10 mouse cellular contexts compared by ENCODE assay signal in the genomic region with DNA sequence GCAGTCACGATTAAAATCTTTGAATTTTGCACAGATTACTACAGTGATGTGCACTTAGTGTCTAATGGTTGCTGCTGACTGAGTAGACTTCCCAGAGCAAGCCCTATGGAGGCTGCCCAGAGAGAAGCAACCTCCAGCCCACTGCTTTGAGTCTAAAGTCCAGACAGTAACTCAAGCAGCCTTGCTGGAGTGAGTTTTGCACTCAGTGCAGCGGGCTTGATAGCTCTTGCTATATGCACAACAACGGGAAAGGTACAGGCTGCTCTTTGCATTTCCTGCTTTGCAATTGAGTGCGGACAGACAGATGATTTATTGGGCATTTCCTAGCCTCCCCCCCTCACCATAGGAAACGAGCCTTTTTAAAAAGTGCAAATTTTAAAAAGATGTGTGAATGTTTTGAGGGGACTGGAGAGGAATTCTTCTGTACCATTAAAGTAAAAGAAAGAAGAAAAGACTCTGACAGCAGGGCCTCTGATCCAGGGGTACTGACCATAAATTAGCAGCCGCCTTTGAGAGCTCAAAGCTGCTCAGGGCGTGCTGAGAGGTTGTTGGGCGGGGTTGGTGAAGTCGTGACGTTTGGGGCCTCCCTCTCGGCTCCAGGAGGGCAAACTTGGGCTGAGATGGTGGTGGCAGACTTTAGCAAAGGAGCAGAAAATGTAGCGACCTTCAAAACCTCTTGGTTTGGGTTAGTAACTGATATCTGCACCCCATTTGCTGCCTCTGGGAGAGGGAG.
DNase-seq lines count a peak whose midpoint lies in the region; ATAC-seq and TF ChIP-seq lines count a peak whose summit lies in the region.
"Had no signal": no experiment of that assay in that cellular context is flagged by ENCODE, and none has a peak within 500 bp of the region (broad histone marks: within the 10 kb centered on the region; RNA-seq: fewer than 3 reads in every experiment).

No protein-coding gene starts in this region.

- no peak for TF ChIP-seq CTCF in kidney, postnatal 0 days (IDR thresholded peaks at IDR 0.05; ENCODE audit: low read depth)

- peaks cover 11% of the 10 kb centered on the region for H3K9me3 ChIP-seq in forebrain, embryonic 10.5 days
- H3K9me3 ChIP-seq in forebrain, embryonic 15.5 days, result no peaks in the 10 kb centered on the region
- no peaks in the 10 kb centered on the region for H3K9me3 ChIP-seq in kidney, postnatal 0 days (replicated peaks; ENCODE audit: low read length)
- no peaks in the 10 kb centered on the region for H3K9me3 ChIP-seq in stomach, embryonic 16.5 days (replicated peaks; ENCODE audit: control insufficient read depth, low read length)

- peaks cover 67% of the 10 kb centered on the region for H3K4me1 ChIP-seq in forebrain, embryonic 10.5 days
- peaks cover 23% of the 10 kb centered on the region for H3K4me1 ChIP-seq in forebrain, embryonic 15.5 days
- peaks cover 32% of the 10 kb centered on the region for H3K4me1 ChIP-seq in kidney, postnatal 0 days (replicated peaks; ENCODE audit: insufficient read depth, low read length)
- H3K4me1 ChIP-seq in stomach, embryonic 16.5 days (ENCODE audit: control insufficient read depth, insufficient read depth, low read length), result peaks cover 28% of the 10 kb centered on the region

- 31% methylated on average over 12 of the region's 12 CpGs for WGBS in forebrain, embryonic 10.5 days
- WGBS in forebrain, embryonic 15.5 days, result 13% methylated on average over 12 of the region's 12 CpGs
- WGBS in kidney, postnatal 0 days, result 11% methylated on average over 12 of the region's 12 CpGs
- 14% methylated on average over 12 of the region's 12 CpGs for WGBS in stomach, embryonic 16.5 days

- 0 out of 2 replicates have a peak, but pooled peaks cover 6% of the 10 kb centered on the region for H3K27me3 ChIP-seq in forebrain, embryonic 10.5 days (ENCODE audit: poor library complexity, severe bottlenecking)
- H3K27me3 ChIP-seq in forebrain, embryonic 15.5 days, result no peaks in the 10 kb centered on the region
- H3K27me3 ChIP-seq in kidney, postnatal 0 days (ENCODE audit: insufficient read depth, low read length), result no peaks in the 10 kb centered on the region
- H3K27me3 ChIP-seq in stomach, embryonic 16.5 days (ENCODE audit: control insufficient read depth, insufficient read depth, low read length), result no peaks in the 10 kb centered on the region

- no peak overlapping the region for H3K4me2 ChIP-seq in forebrain, embryonic 15.5 days (replicated peaks)
- H3K4me2 ChIP-seq in kidney, postnatal 0 days (ENCODE audit: low read length), result peak overlapping the region; percentile 1; the same call in 1 of the 2 replicates
- H3K4me2 ChIP-seq in stomach, embryonic 16.5 days (ENCODE audit: low read depth, low read length), result no peak overlapping the region

- no peaks in the 10 kb centered on the region; the same call in 1 of the 2 replicates for H3K36me3 ChIP-seq in forebrain, embryonic 10.5 days (replicated peaks)
- H3K36me3 ChIP-seq in forebrain, embryonic 15.5 days, result no peaks in the 10 kb centered on the region
- H3K36me3 ChIP-seq in kidney, postnatal 0 days (ENCODE audit: insufficient read depth, low read length), result no peaks in the 10 kb centered on the region
- H3K36me3 ChIP-seq in stomach, embryonic 16.5 days (ENCODE audit: control insufficient read depth, insufficient read depth, low read length), result no peaks in the 10 kb centered on the region

- no peak for ATAC-seq in forebrain, embryonic 15.5 days (replicated peaks)
- ATAC-seq in kidney, postnatal 0 days (replicated peaks; ENCODE audit: low FRiP score, low read depth), result 0 out of 2 replicates have a peak, but pooled peaks have one; percentile 53
- ATAC-seq in stomach, embryonic 16.5 days (ENCODE audit: insufficient read depth, low FRiP score), result peak; percentile 23; the same call in 1 of the 2 replicates

- H3K27ac ChIP-seq in forebrain, embryonic 10.5 days, result peak overlapping the region; percentile 82
- H3K27ac ChIP-seq in forebrain, embryonic 15.5 days (replicated peaks), result no peak overlapping the region
- peak overlapping the region; percentile 85 for H3K27ac ChIP-seq in kidney, postnatal 0 days
- H3K27ac ChIP-seq in stomach, embryonic 16.5 days (ENCODE audit: low read length), result peak overlapping the region; percentile 59
- H3K27ac ChIP-seq: liver, embryonic 14.5 days had no signal

- no peak overlapping the region for H3K4me3 ChIP-seq in forebrain, embryonic 10.5 days
- H3K4me3 ChIP-seq in forebrain, embryonic 15.5 days, result no peak overlapping the region
- H3K4me3 ChIP-seq in kidney, postnatal 0 days (replicated peaks; ENCODE audit: low read depth, low read length), result no peak overlapping the region
- no peak overlapping the region for H3K4me3 ChIP-seq in stomach, embryonic 16.5 days (replicated peaks; ENCODE audit: low read length)

- peak; percentile 43 for DNase-seq in forebrain, embryonic 10.5 days (ENCODE audit: extremely low spot score, low spot score)
- DNase-seq in retina, embryonic 14.5 days (ENCODE audit: low spot score), result peak; percentile 41
- no peak for DNase-seq in retina, postnatal 1 day
- peak; percentile 89 for DNase-seq in kidney, postnatal 0 days (ENCODE audit: low spot score)
- DNase-seq in cerebellum, postnatal 14 days, result no peak
- DNase-seq in Muller cell, postnatal 12 days (ENCODE audit: inconsistent ontology term), result no peak
- DNase-seq: cerebellum, adult 2 months had no signal

- no peak overlapping the region for H3K9ac ChIP-seq in forebrain, embryonic 15.5 days (replicated peaks)
- H3K9ac ChIP-seq in kidney, postnatal 0 days (ENCODE audit: low read depth, low read length), result no peak overlapping the region
- 0 out of 2 replicates have a peak overlapping the region, but pooled peaks have one; percentile 26 for H3K9ac ChIP-seq in stomach, embryonic 16.5 days (ENCODE audit: low read length)
- H3K9ac ChIP-seq: liver, embryonic 14.5 days had no signal

Comparison
In these comparisons a context has a peak if more than half of its experiments do, and no peak if none do; other contexts are left out.
1. DNase-seq: peak in forebrain, embryonic 10.5 days (single experiment), retina, embryonic 14.5 days (single experiment) and kidney, postnatal 0 days (single experiment); none in retina, postnatal 1 day (single experiment), cerebellum, postnatal 14 days (0 of 2) and Muller cell, postnatal 12 days (single experiment).